In genomic region chr2:141434731-141435570, GRCm38 (mm10) we compare ENCODE assay signal across 9 mouse cellular contexts.
DNase-seq lines count a peak whose midpoint lies in the region; ATAC-seq and TF ChIP-seq lines count a peak whose summit lies in the region.
"Had no signal": no experiment of that assay in that cellular context is flagged by ENCODE, and none has a peak within 500 bp of the region (broad histone marks: within the 10 kb centered on the region; RNA-seq: fewer than 3 reads in every experiment).

No protein-coding gene starts in this region.

- H3K36me3 ChIP-seq in midbrain, postnatal 0 days (ENCODE audit: insufficient read depth, low read length), result no peaks in the 10 kb centered on the region
- no peaks in the 10 kb centered on the region for H3K36me3 ChIP-seq in midbrain, embryonic 13.5 days
- H3K36me3 ChIP-seq: liver, embryonic 13.5 days had no signal

- no peaks in the 10 kb centered on the region for H3K27me3 ChIP-seq in midbrain, postnatal 0 days (ENCODE audit: insufficient read depth, low read length)
- H3K27me3 ChIP-seq in midbrain, embryonic 13.5 days, result no peaks in the 10 kb centered on the region
- H3K27me3 ChIP-seq: liver, embryonic 13.5 days had no signal

- peak; percentile 72 for DNase-seq in midbrain, postnatal 0 days (ENCODE audit: low spot score)
- DNase-seq in cerebellum, postnatal 36 days, result peak; percentile 42 to 73
- DNase-seq in large intestine, adult 2 months (ENCODE audit: low read depth, low spot score), result peak; percentile 25
- peak; percentile 43 for DNase-seq in lung, postnatal 36 days
- DNase-seq in embryo, embryonic 10.5 days (ENCODE audit: low spot score), result no peak
- no peak for DNase-seq in adrenal gland, postnatal 4 days (ENCODE audit: low spot score in 2 of 2)
- no peak for DNase-seq in urinary bladder, adult 18-20 months (ENCODE audit: low spot score in 2 of 2)
- DNase-seq: liver, embryonic 13.5 days had no signal

- H3K9me3 ChIP-seq in midbrain, postnatal 0 days (ENCODE audit: low read length), result no peaks in the 10 kb centered on the region
- H3K9me3 ChIP-seq in midbrain, embryonic 13.5 days, result no peaks in the 10 kb centered on the region
- H3K9me3 ChIP-seq: liver, embryonic 13.5 days had no signal

- WGBS in midbrain, postnatal 0 days, result 51% methylated on average over 16 of the region's 16 CpGs
- 55% methylated on average over 16 of the region's 16 CpGs for WGBS in midbrain, embryonic 13.5 days
- WGBS in large intestine, adult 2 months, result 23% methylated on average over 16 of the region's 16 CpGs

- H3K27ac ChIP-seq in midbrain, postnatal 0 days (ENCODE audit: low read depth, low read length), result no peak overlapping the region
- H3K27ac ChIP-seq in midbrain, embryonic 13.5 days, result no peak overlapping the region
- H3K27ac ChIP-seq: liver, embryonic 13.5 days had no signal

- no peak overlapping the region for H3K4me3 ChIP-seq in midbrain, postnatal 0 days (ENCODE audit: low read depth, low read length)
- H3K4me3 ChIP-seq in midbrain, embryonic 13.5 days (replicated peaks), result no peak overlapping the region
- H3K4me3 ChIP-seq: liver, embryonic 13.5 days had no signal

- no peak overlapping the region for H3K9ac ChIP-seq in midbrain, postnatal 0 days (replicated peaks; ENCODE audit: low read length, poor library complexity, severe bottlenecking)
- no peak overlapping the region for H3K9ac ChIP-seq in midbrain, embryonic 13.5 days (replicated peaks)
- H3K9ac ChIP-seq: liver, embryonic 13.5 days had no signal

- peak overlapping the region; percentile 20; the same call in 1 of the 2 replicates for H3K4me2 ChIP-seq in midbrain, postnatal 0 days (ENCODE audit: low read depth, low read length, poor library complexity, severe bottlenecking)
- H3K4me2 ChIP-seq in midbrain, embryonic 13.5 days (replicated peaks), result no peak overlapping the region
- H3K4me2 ChIP-seq: liver, embryonic 13.5 days had no signal

- ATAC-seq in midbrain, postnatal 0 days (ENCODE audit: low FRiP score), result no peak
- ATAC-seq in midbrain, embryonic 13.5 days, result no peak

- no peak for TF ChIP-seq CTCF in midbrain, postnatal 0 days (IDR thresholded peaks at IDR 0.05)

- H3K4me1 ChIP-seq in midbrain, postnatal 0 days (ENCODE audit: insufficient read depth, low read length), result no peaks in the 10 kb centered on the region
- H3K4me1 ChIP-seq in midbrain, embryonic 13.5 days (replicated peaks), result peaks cover 7% of the 10 kb centered on the region; the same call in 1 of the 2 replicates
- H3K4me1 ChIP-seq: liver, embryonic 13.5 days had no signal

Comparison
In these comparisons a context has a peak if more than half of its experiments do, and no peak if none do; other contexts are left out.
1. DNase-seq: peak in midbrain, postnatal 0 days (single experiment), cerebellum, postnatal 36 days (2 of 2), large intestine, adult 2 months (single experiment) and lung, postnatal 36 days (single experiment); none in embryo, embryonic 10.5 days (single experiment), adrenal gland, postnatal 4 days (0 of 2) and urinary bladder, adult 18-20 months (0 of 2).